Mouse (Mus musculus): Measurements from ENCODE around the gene Pnkd.
"Not testable (repeated sequence)": the region's sequence is repeated elsewhere in the genome, so short reads cannot be mapped to it uniquely, and the experiment has no call there.

Gene Pnkd

GRCm38 (mm10) chr1:74298157-74298750, 13.5 kb downstream of the Pnkd start:
- no peak for DNase-seq

- DNase-seq: no peak
These were observed 14.3 kb downstream of the Pnkd start for GRCm38 (mm10) chr1:74298996-74299395.

- peak in 1 of 2 experiments; percentile 38 for DNase-seq
These were observed 15.8 kb downstream of the Pnkd start for GRCm38 (mm10) chr1:74300347-74301110.

GRCm38 (mm10) chr1:74302229-74302628, 17.5 kb downstream of the Pnkd start:
- DNase-seq: peak in 1 of 2 experiments; percentile 1

- DNase-seq: peak in 1 of 2 experiments; percentile 4
These were observed 18.1 kb downstream of the Pnkd start for GRCm38 (mm10) chr1:74302835-74303234.

GRCm38 (mm10) chr1:74303509-74304338, 19.0 kb downstream of the Pnkd start:
- DNase-seq: peak; percentile 81 to 90

- peak in 1 of 2 experiments; percentile 29 for DNase-seq
These were observed 19.6 kb downstream of the Pnkd start for GRCm38 (mm10) chr1:74304339-74304790.

- no peak for DNase-seq
These were observed 20.2 kb downstream of the Pnkd start for GRCm38 (mm10) chr1:74304946-74305345.

GRCm38 (mm10) chr1:74305522-74305921, 20.8 kb downstream of the Pnkd start, which contains the start of gene Tmbim1:
Gene Tmbim1, minus strand, starts transcription at chr1:74305622.
- DNase-seq: no peak

GRCm38 (mm10) chr1:74307146-74307545, 22.4 kb downstream of the Pnkd start:
- no peak for DNase-seq

- no peak for DNase-seq
These were observed 23.6 kb downstream of the Pnkd start for GRCm38 (mm10) chr1:74308001-74308964.

- DNase-seq: peak in 1 of 2 experiments; percentile 43
These were observed 25.0 kb downstream of the Pnkd start for GRCm38 (mm10) chr1:74309767-74310166.

- peak; percentile 78 to 86 for DNase-seq
These were observed 28.4 kb downstream of the Pnkd start for GRCm38 (mm10) chr1:74313049-74313692.

- DNase-seq: peak in 1 of 2 experiments; percentile 1
These were observed 30.1 kb downstream of the Pnkd start for GRCm38 (mm10) chr1:74314796-74315195.

- peak in 1 of 2 experiments; percentile 1 for DNase-seq
These were observed 31.5 kb downstream of the Pnkd start for GRCm38 (mm10) chr1:74316114-74316827.

GRCm38 (mm10) chr1:74318711-74319110, 34.0 kb downstream of the Pnkd start:
- peak in 1 of 2 experiments; percentile 43 for DNase-seq

- no peak for DNase-seq
These were observed 36.7 kb downstream of the Pnkd start for GRCm38 (mm10) chr1:74321396-74321795.

GRCm38 (mm10) chr1:74326916-74327315, 42.2 kb downstream of the Pnkd start:
- not testable (repeated sequence) for DNase-seq

- DNase-seq: peak; percentile 46 to 56
These were observed 45.2 kb downstream of the Pnkd start for GRCm38 (mm10) chr1:74329899-74330431.

GRCm38 (mm10) chr1:74331046-74331681, 46.4 kb downstream of the Pnkd start:
- DNase-seq: peak in 1 of 2 experiments; percentile 44

Measured in kidney, postnatal 36 days (tissue).